Mouse (Mus musculus): ENCODE measurements around the gene Naa50.

Naa50 gene

GRCm38 (mm10) chr16:44205973-44206372, 66.3 kb downstream of the Naa50 start:
- DNase-seq: no peak

- DNase-seq: no peak
Observed at GRCm38 (mm10) chr16:44210156-44211053, 70.8 kb downstream of the Naa50 start.

GRCm38 (mm10) chr16:44211054-44211414, 71.4 kb downstream of the Naa50 start:
- no peak for DNase-seq

- DNase-seq: peak; percentile 34 to 36
Observed at GRCm38 (mm10) chr16:44212703-44213102, 73.1 kb downstream of the Naa50 start.
